Mouse (Mus musculus) cerebellum, postnatal 14 days (tissue): ENCODE results near the gene Mov10l1.

ENCODE experiments used
- DNase-seq, 2 experiments: peaks; one replicate each; pipeline ENCODE4 v3.0.0; 2021; ENCODE audit warnings: mixed read lengths in 2 of 2

Gene Mov10l1

DNA sequence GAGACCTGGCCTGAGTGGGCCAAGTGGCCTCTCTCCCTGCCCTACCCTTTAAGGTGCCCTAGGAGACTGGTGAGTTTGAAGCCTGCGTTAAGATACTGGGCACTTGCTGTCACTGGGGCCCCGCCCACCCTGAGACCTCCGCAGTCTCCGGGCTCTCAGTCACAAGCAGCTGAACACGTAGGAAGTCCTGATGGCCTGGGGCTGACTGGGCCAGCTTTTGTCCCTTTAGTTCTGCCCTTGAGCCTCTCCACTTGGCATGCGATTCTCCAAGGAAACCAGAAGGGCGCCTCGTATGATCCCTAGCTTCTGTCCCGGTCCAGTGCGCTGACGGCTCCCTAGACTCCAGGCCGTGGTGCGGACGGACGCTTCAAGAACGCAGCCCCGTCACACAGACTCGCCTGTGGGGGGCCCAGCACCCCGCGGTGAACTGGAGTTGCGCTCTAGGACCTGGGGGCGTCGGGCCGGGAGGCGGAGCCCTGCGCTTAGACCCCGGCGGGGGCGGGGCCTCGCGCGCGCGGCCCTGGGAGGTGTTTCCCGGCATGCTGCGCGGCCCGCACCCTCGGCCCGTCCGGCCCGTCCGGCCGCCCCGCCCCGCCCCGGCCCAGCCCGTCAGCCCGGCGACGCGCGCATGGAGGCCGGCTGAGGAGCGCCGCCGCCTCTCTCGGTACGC lies 92.9 kb downstream of the Mov10l1 start:
- DNase-seq, result peak; percentile 93

DNA sequence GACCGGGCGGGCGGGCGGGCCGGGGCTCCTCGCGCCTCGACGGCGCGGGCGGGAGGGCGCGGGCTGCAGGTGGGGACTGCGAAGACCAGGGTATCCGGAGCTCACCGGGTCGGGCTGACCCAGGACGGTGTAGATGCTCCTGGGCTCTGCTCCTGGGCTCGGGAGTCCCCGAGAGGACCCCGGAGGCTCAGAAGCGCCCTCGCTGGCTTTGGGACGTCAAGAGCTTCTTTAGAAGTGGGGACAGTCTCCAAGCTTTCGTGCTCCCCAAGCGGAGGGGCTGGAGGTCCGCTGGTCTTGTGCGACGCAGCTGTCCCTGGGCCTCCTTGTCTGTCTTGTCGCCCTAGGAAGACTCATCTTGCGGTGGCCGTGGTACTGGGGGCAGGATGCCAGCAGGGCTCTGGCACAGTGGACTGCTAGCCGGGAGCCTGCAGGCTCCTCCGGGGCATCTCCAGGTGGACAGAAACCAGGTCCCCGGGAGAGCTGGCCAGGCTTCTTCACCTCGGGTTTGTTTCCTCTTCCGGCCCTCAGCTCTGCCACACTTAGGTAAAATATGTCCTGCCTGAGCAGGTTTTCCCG lies 93.5 kb downstream of the Mov10l1 start:
- DNase-seq, result peak; percentile 78 to 82

DNA sequence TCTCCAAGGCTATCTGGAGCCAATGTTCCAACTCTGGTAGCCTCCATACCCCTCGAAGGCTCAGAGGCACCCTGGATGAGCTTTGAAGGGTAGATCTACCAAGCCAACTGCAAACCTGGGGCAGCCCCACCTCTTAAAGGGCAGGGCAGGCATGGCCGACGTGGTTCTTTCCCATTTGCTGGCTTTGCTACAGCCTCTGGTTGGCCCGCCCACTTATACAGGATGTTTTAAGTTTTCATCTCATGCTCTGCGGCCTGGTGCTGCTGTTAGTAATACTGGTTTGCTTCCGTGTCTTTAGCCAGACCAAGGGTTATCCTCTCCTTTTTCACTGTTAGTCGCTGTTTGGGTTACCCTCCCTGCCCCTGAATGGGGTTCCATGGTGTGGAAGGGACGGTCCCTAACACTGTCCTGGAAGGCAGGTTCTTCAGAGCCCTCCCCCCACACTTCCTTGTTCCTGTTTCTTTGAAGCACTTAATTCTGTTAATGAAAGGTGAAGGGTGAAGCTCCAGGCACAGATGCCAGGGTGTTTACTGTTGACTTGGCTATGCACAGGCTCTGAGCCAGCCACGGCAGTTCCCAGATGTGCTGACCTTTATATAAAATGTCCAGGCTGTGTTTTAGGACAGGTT lies 95.6 kb downstream of the Mov10l1 start:
- no peak for DNase-seq

DNA sequence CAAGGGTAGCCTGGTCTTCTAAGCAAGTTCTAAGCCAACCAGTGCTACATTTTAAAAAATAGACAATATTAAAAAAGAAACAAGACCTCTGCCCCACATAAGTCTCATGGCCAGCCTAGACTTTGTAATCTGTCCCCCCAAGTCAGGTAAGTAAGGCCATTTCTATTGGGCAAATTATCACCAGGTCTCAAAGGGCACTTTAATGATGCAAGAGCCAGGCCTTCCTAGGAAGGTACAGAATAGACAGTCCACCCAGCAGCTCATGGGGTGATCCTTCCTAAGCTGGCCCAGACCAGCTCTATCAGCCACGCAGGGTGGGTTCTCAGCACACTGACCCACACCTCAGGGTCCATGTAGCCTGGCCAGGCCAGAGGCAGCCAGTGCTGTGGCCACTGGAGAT lies 101.2 kb downstream of the Mov10l1 start:
- no peak for DNase-seq

DNA sequence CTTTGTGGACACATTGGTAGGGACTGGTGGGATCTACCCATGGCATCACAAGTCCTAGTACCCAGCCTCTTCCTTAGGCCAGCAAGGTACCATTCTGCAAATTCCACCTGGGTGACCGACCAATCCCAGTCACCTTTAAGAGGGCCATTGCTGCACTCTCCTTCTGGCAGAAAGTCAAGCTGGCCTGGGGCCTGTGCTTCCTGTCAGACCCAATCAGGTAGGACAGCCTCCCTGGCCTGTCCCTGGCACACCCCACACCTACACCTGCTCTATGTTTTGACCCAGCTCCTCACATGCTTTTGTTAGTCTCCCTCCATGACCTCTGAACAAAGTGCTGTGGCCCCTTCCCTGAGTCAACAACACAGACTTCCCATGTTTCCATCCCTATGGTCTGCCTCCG lies 102.1 kb downstream of the Mov10l1 start:
- DNase-seq, result peak in 1 of 2 experiments; percentile 60

DNA sequence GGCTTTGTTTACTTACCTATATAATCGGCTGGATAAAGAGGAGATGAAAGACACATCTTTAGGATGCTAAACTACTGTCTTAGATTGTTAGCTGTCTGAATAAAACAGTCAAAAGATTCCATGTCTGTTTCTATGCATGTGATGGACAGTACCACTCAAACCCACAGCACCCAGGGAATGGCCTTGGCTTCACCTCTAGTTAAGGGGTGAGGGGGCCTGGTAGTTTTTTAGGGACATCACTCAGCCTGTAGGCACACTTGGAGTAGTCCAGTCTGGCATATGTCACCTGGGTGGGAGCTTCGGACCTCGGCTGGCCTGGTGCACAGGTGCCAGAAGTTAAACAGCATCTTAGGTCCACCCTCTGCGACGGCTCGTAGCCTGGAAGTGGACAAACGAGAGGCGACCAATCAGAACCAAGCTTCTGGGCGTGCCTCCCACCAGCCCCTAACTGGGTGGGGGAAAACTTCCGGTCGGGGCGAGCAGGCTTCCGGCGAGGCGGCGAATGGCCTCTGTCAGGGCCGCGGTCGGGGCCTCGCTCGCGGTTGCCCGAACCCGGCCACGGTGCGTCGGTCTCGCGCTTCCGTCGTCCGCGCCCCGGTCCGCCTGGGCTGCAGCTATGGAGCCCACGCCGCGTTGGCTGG lies 106.0 kb downstream of the Mov10l1 start, which contains the start of gene Selenoo:
Selenoo (plus strand) TSS at position 478 of the 641 bp plus-strand sequence.
- peak; percentile 94 to 95 for DNase-seq

DNA sequence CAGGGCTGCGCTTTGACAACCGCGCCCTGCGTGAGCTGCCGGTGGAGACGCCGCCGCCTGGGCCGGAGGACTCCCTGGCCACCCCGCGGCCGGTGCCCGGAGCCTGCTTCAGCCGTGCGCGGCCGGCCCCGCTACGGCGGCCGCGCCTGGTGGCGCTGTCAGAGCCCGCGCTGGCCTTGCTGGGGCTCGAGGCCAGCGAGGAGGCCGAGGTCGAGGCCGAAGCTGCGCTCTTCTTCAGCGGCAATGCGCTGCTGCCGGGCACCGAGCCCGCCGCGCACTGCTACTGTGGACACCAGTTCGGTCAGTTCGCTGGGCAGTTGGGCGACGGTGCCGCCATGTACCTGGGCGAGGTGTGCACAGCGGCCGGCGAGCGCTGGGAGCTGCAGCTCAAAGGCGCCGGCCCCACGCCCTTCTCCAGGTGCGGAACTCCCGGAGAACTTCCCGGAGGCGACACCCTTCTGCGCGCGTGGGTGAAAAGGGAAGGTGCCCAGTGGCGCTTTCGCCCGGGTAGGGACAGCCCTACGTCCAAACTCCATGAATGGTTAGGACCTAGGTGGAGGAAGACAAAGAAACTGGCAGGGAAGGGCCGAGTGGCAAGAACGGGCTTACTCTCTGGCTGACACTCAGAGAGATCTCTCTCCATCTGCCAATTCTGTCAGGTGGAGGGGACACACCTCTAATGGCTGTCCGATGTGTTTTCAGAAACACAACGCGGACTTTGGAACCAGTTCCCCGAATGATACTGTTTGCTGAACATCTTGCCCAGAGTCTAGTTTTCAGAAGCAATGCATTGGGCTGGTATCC lies 106.7 kb downstream of the Mov10l1 start:
- peak; percentile 68 to 69 for DNase-seq

DNA sequence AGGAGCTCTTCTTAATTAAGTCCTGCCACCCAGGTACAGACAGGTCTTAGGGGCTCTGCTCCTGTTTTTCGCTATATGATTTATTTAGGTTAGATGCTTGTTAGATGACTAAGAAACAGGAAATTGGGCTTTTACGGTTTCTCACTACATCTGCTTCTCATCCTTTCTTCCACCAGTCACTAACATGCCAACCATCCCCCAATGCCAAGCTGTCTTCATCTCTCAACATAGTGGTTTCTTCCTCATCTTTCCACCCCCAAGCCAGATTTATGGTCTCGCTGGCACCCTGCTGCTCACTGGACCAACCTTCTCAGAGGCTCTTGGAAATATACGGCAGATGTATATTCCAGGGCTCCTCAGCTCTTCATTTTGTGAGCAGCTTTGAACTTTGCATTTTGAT lies 108.0 kb downstream of the Mov10l1 start:
- no peak for DNase-seq

DNA sequence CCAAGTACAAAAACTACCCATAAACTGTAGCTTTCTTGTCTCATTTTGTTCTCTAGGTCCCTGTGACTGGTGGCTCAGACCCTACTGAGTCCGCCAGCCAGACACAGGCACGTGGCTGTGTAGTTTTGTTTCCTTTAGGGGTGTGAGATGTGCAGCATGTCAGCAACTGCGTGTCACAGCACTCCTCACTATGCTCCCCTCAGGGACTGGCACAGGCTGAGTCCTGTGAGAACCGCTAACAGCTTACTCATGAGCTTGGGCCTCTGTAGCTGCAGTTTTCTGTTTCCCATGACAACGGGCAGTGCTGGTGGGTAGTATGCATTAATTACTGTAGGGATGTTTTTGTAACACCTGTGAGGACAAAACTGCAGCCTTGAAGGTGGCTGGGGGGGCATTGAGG lies 109.5 kb downstream of the Mov10l1 start:
- DNase-seq, result no peak

DNA sequence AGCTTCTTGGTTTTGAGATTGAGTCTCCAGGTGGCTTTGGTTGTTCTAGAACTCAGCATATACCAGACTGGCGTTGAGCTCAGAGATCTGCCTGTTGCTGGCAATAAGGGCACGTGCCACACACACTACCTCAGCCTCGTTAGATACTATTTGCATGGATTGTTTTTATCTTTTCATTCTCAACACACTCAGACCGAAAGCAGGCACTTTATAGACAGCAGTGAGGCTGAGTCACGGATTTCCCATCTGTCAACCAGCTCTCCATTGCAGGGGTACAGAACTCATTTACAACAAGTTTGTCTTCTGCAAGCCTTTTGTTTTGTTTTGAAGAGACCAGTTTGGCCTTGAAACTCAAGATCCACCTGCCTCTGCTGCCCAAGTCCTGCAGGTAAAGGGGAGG lies 114.7 kb downstream of the Mov10l1 start:
- no peak for DNase-seq

DNA sequence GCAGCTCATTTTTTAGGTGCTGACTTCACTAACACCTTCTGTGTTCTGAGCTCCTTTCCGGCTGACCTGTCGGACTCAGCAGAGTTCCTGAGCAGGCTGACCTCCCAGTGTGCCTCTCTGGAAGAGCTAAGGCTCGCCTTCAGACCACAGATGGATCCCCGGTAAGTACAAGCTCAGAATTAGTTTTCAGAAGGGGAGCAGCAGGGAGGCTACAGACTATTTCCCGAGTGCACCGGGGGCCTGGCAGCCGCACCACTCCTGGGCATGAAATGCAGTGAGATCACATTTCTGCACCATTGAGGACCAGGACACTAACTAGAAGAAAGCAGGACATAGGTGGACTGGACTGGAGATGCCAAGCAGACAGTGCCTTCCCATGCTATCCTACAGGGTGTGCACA lies 115.9 kb downstream of the Mov10l1 start:
- DNase-seq, result peak; percentile 47 to 69

DNA sequence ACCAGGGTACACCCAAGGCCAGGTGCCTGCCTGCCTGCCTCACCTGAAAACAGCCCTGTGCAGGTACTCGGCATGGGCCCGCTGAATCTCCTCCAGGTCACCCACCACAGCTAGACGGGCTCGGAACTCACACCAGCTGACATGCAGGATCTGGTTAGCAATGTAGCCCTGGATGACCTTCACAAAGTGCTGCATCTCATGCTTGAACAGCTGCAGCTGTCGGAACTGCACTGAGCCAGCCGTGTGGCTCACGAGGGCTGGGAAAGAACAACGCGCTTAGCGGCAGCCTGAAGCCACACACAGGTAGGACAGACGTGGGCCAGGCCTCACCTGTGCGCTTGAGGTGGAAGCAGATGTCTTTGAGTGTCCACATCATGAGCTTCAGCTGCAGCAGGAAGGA lies 118.1 kb downstream of the Mov10l1 start:
- no peak for DNase-seq

DNA sequence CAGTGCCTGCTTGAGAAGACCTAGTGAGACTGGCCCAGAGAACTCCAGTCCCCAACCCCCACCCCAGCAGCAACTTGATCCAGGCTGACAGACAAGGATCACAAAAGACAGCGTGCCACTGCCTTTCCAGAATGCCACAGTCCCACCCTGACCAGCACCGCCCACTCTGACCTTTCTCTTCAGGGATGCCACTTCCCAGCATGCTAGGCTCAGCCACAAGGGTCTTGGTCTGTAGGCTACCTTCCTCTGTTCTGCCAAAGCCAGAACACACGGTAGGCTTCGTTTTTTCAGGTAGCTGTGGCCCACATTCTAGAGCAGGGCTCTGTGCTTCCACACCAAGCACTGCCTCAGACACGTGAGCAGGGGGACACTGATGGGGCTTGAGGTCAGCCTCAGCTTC lies 119.9 kb downstream of the Mov10l1 start:
- DNase-seq, result no peak

DNA sequence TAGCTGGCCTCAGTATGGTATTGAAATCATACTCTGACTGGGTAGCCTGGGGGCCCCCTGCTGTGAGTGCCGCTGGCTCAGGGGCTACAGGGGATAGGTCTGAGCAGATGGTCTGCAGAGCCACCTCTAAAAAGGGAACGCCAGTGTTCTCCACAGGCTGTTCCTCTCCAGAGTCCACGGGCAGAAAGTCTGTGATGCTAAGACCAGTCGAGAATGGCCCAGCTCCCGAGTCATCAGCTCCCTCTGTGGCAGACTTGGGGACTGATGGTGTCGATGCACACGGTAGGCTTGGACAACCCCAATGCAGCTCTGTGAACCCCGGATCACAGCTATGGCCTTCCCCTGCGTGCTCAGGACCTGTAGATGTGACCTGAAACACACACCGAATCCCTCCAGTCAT lies 121.2 kb downstream of the Mov10l1 start:
- DNase-seq, result peak; percentile 71 to 72

DNA sequence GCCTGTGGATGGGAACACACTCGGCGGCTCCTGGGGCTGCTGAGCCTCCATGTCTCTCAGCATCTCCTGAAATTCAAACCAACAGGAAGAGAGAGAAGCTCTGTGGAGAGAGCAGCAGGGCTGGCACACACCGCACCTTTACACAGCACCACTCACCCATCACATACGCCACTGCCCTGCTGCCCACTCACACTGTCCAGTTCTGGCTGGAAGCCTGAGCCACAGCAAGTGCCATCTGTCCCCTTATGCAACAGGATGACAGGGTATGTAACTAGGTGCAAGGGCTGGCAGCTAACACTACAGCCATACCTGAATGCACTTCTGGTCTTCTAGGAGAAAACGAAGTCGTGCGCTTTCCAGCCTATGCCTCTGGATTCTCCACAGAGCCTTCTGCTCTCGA lies 121.7 kb downstream of the Mov10l1 start:
- DNase-seq, result peak; percentile 94 to 95
